Mouse (Mus musculus) lung, embryonic 15.5 days (tissue): ENCODE data around the gene Gdpd4. TPM values are rescaled to one million over a fixed set of nuclear protein-coding genes. Genes with fewer than 3 reads are reported as not detected.

Source experiments
- ATAC-seq: fragments of 200-750 bp; cut with Nextera tagmentation; 2 replicates; pipeline ENCODE4 v1.8.0; 2017; ENCODE audit warnings: moderate number of reproducible peaks, borderline replicate concordance; ENCODE audit not compliant: low FRiP score, low TSS enrichment; ENCODE audit errors: extremely low read depth
- H3K27ac ChIP-seq: fragments of 300-500 bp; sonication (generic); 2 replicates; pipeline ENCODE4 v1.5.1; 2015; ENCODE audit warnings: moderate library complexity, mild to moderate bottlenecking, inconsistent platforms
- H3K27me3 ChIP-seq: fragments of 300-500 bp; sonication (generic); 2 replicates; pipeline ENCODE4 v1.6.1; 2015; ENCODE audit warnings: inconsistent platforms
- H3K36me3 ChIP-seq: fragments of 300-500 bp; sonication (generic); 2 replicates; pipeline ENCODE4 v1.6.1; 2015; ENCODE audit warnings: inconsistent platforms
- H3K4me1 ChIP-seq: fragments of 300-500 bp; sonication (generic); 2 replicates; pipeline ENCODE4 v1.6.1; 2015; ENCODE audit warnings: inconsistent platforms
- H3K4me2 ChIP-seq: fragments of 300-500 bp; sonication (generic); 2 replicates; pipeline ENCODE4 v1.6.1; 2015; ENCODE audit warnings: inconsistent platforms, mild to moderate bottlenecking, moderate library complexity
- H3K4me3 ChIP-seq: fragments of 300-500 bp; sonication (generic); 2 replicates; pipeline ENCODE4 v1.5.1; 2015; ENCODE audit warnings: mild to moderate bottlenecking, inconsistent platforms
- H3K9ac ChIP-seq: fragments of 300-500 bp; sonication (generic); 2 replicates; pipeline ENCODE4 v1.6.1; 2015; ENCODE audit warnings: inconsistent platforms
- H3K9me3 ChIP-seq: fragments of 300-500 bp; sonication (generic); 2 replicates; pipeline ENCODE4 v1.6.1; 2016; ENCODE audit warnings: inconsistent platforms
- WGBS: fragments of 180-500 bp; shearing (Covaris S2); methylation state at CpG from one replicate; pipeline ENCODE4 v1.1.7; 2015; 5-methylcytosine and 5-hydroxymethylcytosine counted together
- polyA plus RNA-seq: library from polyadenylated mRNA; unstranded; fragments of >200 nt; fragmentation: Nextera tagmentation; extraction: Ambion mirVana; gene quantifications from 2 replicates; pipeline ENCODE4 v1.2.1, GENCODE M21; 2015

Gdpd4 gene
- polyA plus RNA-seq, 1 experiment from 2014 or later = not detected

- Histone ChIP-seq H3K27me3 (no peaks in the 10 kb centered on the region), H3K27ac (no peak overlapping the region), H3K4me3 (no peak overlapping the region), H3K36me3 (no peaks in the 10 kb centered on the region), H3K9ac (no peak overlapping the region), H3K4me1 (0 out of 2 replicates have a peak, but pooled peaks cover 2% of the 10 kb centered on the region), H3K4me2 (no peak overlapping the region), H3K9me3 (no peaks in the 10 kb centered on the region)
- ATAC-seq = peak; percentile 62; the same call in 1 of the 2 replicates
- WGBS = 54% methylated on average over 7 of the region's 7 CpGs
These were observed 82.9 kb downstream of the Gdpd4 start for GRCm38 (mm10) chr7:98002617-98003016.

GRCm38 (mm10) chr7:98048101-98048824, 128.5 kb downstream of the Gdpd4 start:
- ATAC-seq = peak; percentile 69; the same call in 1 of the 2 replicates
- Histone ChIP-seq H3K4me1 (0 out of 2 replicates have a peak, but pooled peaks cover 8% of the 10 kb centered on the region), H3K9ac (no peak overlapping the region), H3K9me3 (no peaks in the 10 kb centered on the region), H3K27me3 (no peaks in the 10 kb centered on the region), H3K27ac (0 out of 2 replicates have a peak overlapping the region, but pooled peaks have one; percentile 8), H3K36me3 (no peaks in the 10 kb centered on the region), H3K4me3 (no peak overlapping the region), H3K4me2 (no peak overlapping the region)
- 36% methylated on average over 9 of the region's 9 CpGs for WGBS

GRCm38 (mm10) chr7:98051980-98052379, 132.2 kb downstream of the Gdpd4 start:
- no peak for ATAC-seq
- H3K9ac ChIP-seq = no peak overlapping the region

GRCm38 (mm10) chr7:98054461-98054860, 134.7 kb downstream of the Gdpd4 start:
- WGBS = 84% methylated on average over 9 of the region's 9 CpGs
- no peaks in the 10 kb centered on the region for H3K36me3 ChIP-seq
- no peak overlapping the region for H3K4me3 ChIP-seq
- H3K9ac ChIP-seq = no peak overlapping the region
- no peaks in the 10 kb centered on the region for H3K9me3 ChIP-seq
- H3K27me3 ChIP-seq = no peaks in the 10 kb centered on the region
- no peak; the same call in 1 of the 2 replicates for ATAC-seq
- H3K27ac ChIP-seq = no peak overlapping the region
- no peaks in the 10 kb centered on the region for H3K4me1 ChIP-seq
- H3K4me2 ChIP-seq = no peak overlapping the region

More at GRCm38 (mm10) chr7:98051980-98052379, 132.2 kb downstream of the Gdpd4 start:
- H3K27ac ChIP-seq = no peak overlapping the region
- no peak overlapping the region for H3K4me2 ChIP-seq
- no peak overlapping the region for H3K4me3 ChIP-seq
- H3K27me3 ChIP-seq = no peaks in the 10 kb centered on the region
- H3K36me3 ChIP-seq = no peaks in the 10 kb centered on the region
- WGBS = 17% methylated on average over 8 of the region's 8 CpGs
- 0 out of 2 replicates have a peak, but pooled peaks cover 8% of the 10 kb centered on the region for H3K4me1 ChIP-seq
- no peaks in the 10 kb centered on the region for H3K9me3 ChIP-seq

- H3K4me1 ChIP-seq = no peaks in the 10 kb centered on the region
- H3K9ac ChIP-seq = no peak overlapping the region
- no peak overlapping the region for H3K4me3 ChIP-seq
- H3K27ac ChIP-seq = no peak overlapping the region
- no peak for ATAC-seq
- no peaks in the 10 kb centered on the region for H3K27me3 ChIP-seq
- H3K9me3 ChIP-seq = no peaks in the 10 kb centered on the region
- no peak overlapping the region for H3K4me2 ChIP-seq
- H3K36me3 ChIP-seq = no peaks in the 10 kb centered on the region
- 88% methylated on average over 8 of the region's 8 CpGs for WGBS
These were observed 135.2 kb downstream of the Gdpd4 start for GRCm38 (mm10) chr7:98054942-98055341.

GRCm38 (mm10) chr7:98066229-98066628, 146.5 kb downstream of the Gdpd4 start:
- H3K9me3 ChIP-seq = no peaks in the 10 kb centered on the region
- H3K4me2 ChIP-seq = no peak overlapping the region
- no peak overlapping the region for H3K9ac ChIP-seq
- H3K27me3 ChIP-seq = no peaks in the 10 kb centered on the region
- H3K4me1 ChIP-seq = no peaks in the 10 kb centered on the region
- no peak overlapping the region for H3K4me3 ChIP-seq
- ATAC-seq = no peak
- WGBS = 71% methylated on average over 11 of the region's 11 CpGs
- no peaks in the 10 kb centered on the region for H3K36me3 ChIP-seq
- H3K27ac ChIP-seq = no peak overlapping the region

GRCm38 (mm10) chr7:98071620-98072019, 151.9 kb downstream of the Gdpd4 start:
- no peak for ATAC-seq
- no peaks in the 10 kb centered on the region for H3K27me3 ChIP-seq

GRCm38 (mm10) chr7:98077453-98077852, 157.7 kb downstream of the Gdpd4 start:
- no peak for ATAC-seq
- Histone ChIP-seq H3K36me3 (no peaks in the 10 kb centered on the region), H3K27me3 (no peaks in the 10 kb centered on the region), H3K4me2 (no peak overlapping the region), H3K27ac (no peak overlapping the region), H3K9ac (no peak overlapping the region), H3K4me3 (no peak overlapping the region), H3K4me1 (peaks cover 3% of the 10 kb centered on the region; the same call in 1 of the 2 replicates), H3K9me3 (no peaks in the 10 kb centered on the region)
- 72% methylated on average over 11 of the region's 11 CpGs for WGBS

More at GRCm38 (mm10) chr7:98071620-98072019, 151.9 kb downstream of the Gdpd4 start:
- 24% methylated on average over 5 of the region's 5 CpGs for WGBS
- H3K27ac ChIP-seq = no peak overlapping the region
- no peaks in the 10 kb centered on the region for H3K4me1 ChIP-seq
- H3K9me3 ChIP-seq = no peaks in the 10 kb centered on the region
- no peak overlapping the region for H3K4me2 ChIP-seq
- H3K36me3 ChIP-seq = no peaks in the 10 kb centered on the region
- H3K4me3 ChIP-seq = no peak overlapping the region
- H3K9ac ChIP-seq = no peak overlapping the region

GRCm38 (mm10) chr7:98082376-98082775, 162.6 kb downstream of the Gdpd4 start:
- H3K36me3 ChIP-seq = no peaks in the 10 kb centered on the region
- no peak overlapping the region for H3K4me3 ChIP-seq
- H3K27ac ChIP-seq = no peak overlapping the region
- no peaks in the 10 kb centered on the region for H3K9me3 ChIP-seq
- peak overlapping the region; percentile 2; the same call in 1 of the 2 replicates for H3K4me2 ChIP-seq
- no peaks in the 10 kb centered on the region for H3K27me3 ChIP-seq
- no peak overlapping the region for H3K9ac ChIP-seq
- 33% methylated on average over 5 of the region's 5 CpGs for WGBS
- ATAC-seq = no peak
- H3K4me1 ChIP-seq = peaks cover 35% of the 10 kb centered on the region

GRCm38 (mm10) chr7:98084541-98085293, 165.0 kb downstream of the Gdpd4 start:
- ATAC-seq = peak; percentile 56; the same call in 1 of the 2 replicates
- H3K4me3 ChIP-seq = no peak overlapping the region
- H3K27me3 ChIP-seq = no peaks in the 10 kb centered on the region
- peak overlapping the region; percentile 18 for H3K4me2 ChIP-seq
- 11% methylated on average over 12 of the region's 12 CpGs for WGBS
- H3K9ac ChIP-seq = no peak overlapping the region
- H3K4me1 ChIP-seq = peaks cover 35% of the 10 kb centered on the region
- no peaks in the 10 kb centered on the region for H3K36me3 ChIP-seq
- no peaks in the 10 kb centered on the region for H3K9me3 ChIP-seq
- H3K27ac ChIP-seq = peak overlapping the region; percentile 60

GRCm38 (mm10) chr7:98085314-98085713, 165.6 kb downstream of the Gdpd4 start:
- ATAC-seq = no peak
- Histone ChIP-seq H3K9me3 (no peaks in the 10 kb centered on the region), H3K27ac (peak overlapping the region; percentile 60; the same call in 1 of the 2 replicates), H3K4me3 (no peak overlapping the region), H3K27me3 (no peaks in the 10 kb centered on the region), H3K4me1 (peaks cover 35% of the 10 kb centered on the region), H3K36me3 (no peaks in the 10 kb centered on the region), H3K4me2 (peak overlapping the region; percentile 18; the same call in 1 of the 2 replicates), H3K9ac (no peak overlapping the region)
- WGBS = 46% methylated on average over 7 of the region's 7 CpGs

GRCm38 (mm10) chr7:98086346-98086745, 166.6 kb downstream of the Gdpd4 start:
- Histone ChIP-seq H3K4me2 (no peak overlapping the region), H3K36me3 (no peaks in the 10 kb centered on the region), H3K27ac (no peak overlapping the region), H3K9ac (no peak overlapping the region), H3K4me3 (no peak overlapping the region), H3K4me1 (peaks cover 35% of the 10 kb centered on the region), H3K27me3 (no peaks in the 10 kb centered on the region), H3K9me3 (no peaks in the 10 kb centered on the region)
- ATAC-seq = no peak
- 20% methylated on average over 2 of the region's 2 CpGs for WGBS
